Mouse (Mus musculus): ENCODE data around the gene Mrpl57. TPM values are rescaled to one million over a fixed set of nuclear protein-coding genes. Genes with fewer than 3 reads are reported as not detected.

Mrpl57 gene
- polyA plus RNA-seq (2014; fragmentation: Nextera tagmentation; extraction: Ambion mirVana), result 161 and 166 TPM in 2 replicates

DNA sequence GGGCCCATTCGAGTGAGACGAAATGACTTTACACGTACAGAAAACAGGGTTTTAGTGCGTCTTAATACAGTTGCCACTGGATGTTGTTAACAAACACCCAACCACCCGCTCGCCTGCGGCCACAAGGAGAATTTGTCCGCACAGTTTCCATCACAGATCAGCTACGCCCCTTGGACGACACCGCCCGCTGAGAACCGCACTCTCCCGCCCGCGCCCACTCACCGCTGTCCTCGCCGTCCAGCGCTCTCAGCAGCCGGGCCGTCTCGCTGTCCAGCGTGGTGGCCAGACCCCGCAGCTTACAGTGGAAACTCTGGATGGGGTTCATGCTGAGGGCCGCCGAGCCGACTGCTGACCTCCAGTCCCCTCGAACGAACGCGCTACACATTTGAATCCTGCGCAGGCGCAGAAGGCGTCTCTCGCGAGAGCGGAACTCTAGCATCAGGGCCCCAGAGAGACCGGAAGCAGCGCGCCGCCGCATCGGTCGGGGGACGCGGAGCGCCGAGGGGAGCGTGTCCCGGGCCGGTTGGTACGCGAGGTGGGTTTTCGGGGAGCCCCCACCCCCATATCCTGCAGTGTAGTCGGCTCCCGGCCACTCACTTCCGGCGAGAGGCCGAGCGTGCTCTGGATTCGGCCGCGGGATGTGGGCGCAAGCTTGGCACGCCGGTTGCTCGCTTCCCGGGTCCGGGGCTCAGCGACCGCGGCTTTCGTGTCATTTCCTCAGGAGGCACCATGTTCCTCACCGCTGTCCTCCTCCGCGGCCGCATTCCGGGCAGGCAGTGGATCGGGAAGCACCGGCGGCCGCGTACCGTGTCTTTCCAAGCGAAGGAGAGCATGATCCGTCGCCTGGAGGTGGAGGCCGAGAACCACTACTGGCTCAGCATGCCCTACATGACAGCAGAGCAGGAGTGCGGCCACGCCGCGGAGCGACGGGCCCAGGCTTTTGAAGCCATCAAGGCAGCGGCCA, at the start of gene Mrpl57, which contains the start of gene Ska3:
TSS of gene Mrpl57 (plus strand) at position 447 of the 964 bp plus-strand sequence.
TSS of gene Ska3 (minus strand) at position 398 of the 964 bp plus-strand sequence.
- under 1% methylated on average over 96 of the region's 96 CpGs for WGBS
- ATAC-seq (ENCODE audit: low FRiP score, low TSS enrichment), result peak; percentile 96
- 0 out of 2 replicates have a peak, but pooled peaks cover 8% of the 10 kb centered on the region for H3K4me1 ChIP-seq (ENCODE audit: control insufficient read depth, insufficient read depth, low read length)

GRCm38 (mm10) chr14:57787406-57787805, 38.6 kb upstream of the Mrpl57 start:
- H3K4me3 ChIP-seq (ENCODE audit: low read length), result no peak overlapping the region
- no peaks in the 10 kb centered on the region for H3K9me3 ChIP-seq (ENCODE audit: control insufficient read depth, low read length)
- no peak for ATAC-seq (ENCODE audit: low FRiP score, low TSS enrichment)
- 59% methylated on average over 4 of the region's 4 CpGs for WGBS
- no peaks in the 10 kb centered on the region for H3K36me3 ChIP-seq (ENCODE audit: control insufficient read depth, insufficient read depth, low read length)
- H3K4me2 ChIP-seq (replicated peaks; ENCODE audit: low read depth, low read length), result no peak overlapping the region
- H3K27me3 ChIP-seq (ENCODE audit: control insufficient read depth, insufficient read depth, low read length), result no peaks in the 10 kb centered on the region
- H3K27ac ChIP-seq (ENCODE audit: low read depth, low read length), result no peak overlapping the region
- H3K4me1 ChIP-seq (ENCODE audit: control insufficient read depth, insufficient read depth, low read length), result no peaks in the 10 kb centered on the region
- H3K9ac ChIP-seq (ENCODE audit: low read depth, low read length), result no peak overlapping the region

More for the DNA sequence above, at the start of gene Mrpl57, which contains the start of gene Ska3:
- H3K9ac ChIP-seq (ENCODE audit: low read depth, low read length), result peak within 1 kb of the TSS; percentile 90
- H3K4me3 ChIP-seq (ENCODE audit: low read length), result peak within 1 kb of the TSS; percentile 90
- H3K4me2 ChIP-seq (replicated peaks; ENCODE audit: low read depth, low read length), result peak within 1 kb of the TSS; percentile 79
- peaks cover 27% of the 10 kb centered on the region for H3K36me3 ChIP-seq (ENCODE audit: control insufficient read depth, insufficient read depth, low read length)
- H3K27me3 ChIP-seq (ENCODE audit: control insufficient read depth, insufficient read depth, low read length), result no peaks in the 10 kb centered on the region
- no peaks in the 10 kb centered on the region for H3K9me3 ChIP-seq (ENCODE audit: control insufficient read depth, low read length)
- H3K27ac ChIP-seq (ENCODE audit: low read depth, low read length), result peak within 1 kb of the TSS; percentile 95

GRCm38 (mm10) chr14:57789311-57789710, 36.7 kb upstream of the Mrpl57 start:
- H3K9ac ChIP-seq (ENCODE audit: low read depth, low read length), result no peak overlapping the region

GRCm38 (mm10) chr14:57789759-57790158, 36.3 kb upstream of the Mrpl57 start:
- Histone ChIP-seq H3K9ac (ENCODE audit: low read depth, low read length) (no peak overlapping the region), H3K9me3 (ENCODE audit: control insufficient read depth, low read length) (no peaks in the 10 kb centered on the region), H3K36me3 (ENCODE audit: control insufficient read depth, insufficient read depth, low read length) (no peaks in the 10 kb centered on the region), H3K4me1 (ENCODE audit: control insufficient read depth, insufficient read depth, low read length) (no peaks in the 10 kb centered on the region), H3K4me3 (ENCODE audit: low read length) (no peak overlapping the region), H3K27me3 (ENCODE audit: control insufficient read depth, insufficient read depth, low read length) (no peaks in the 10 kb centered on the region), H3K27ac (ENCODE audit: low read depth, low read length) (no peak overlapping the region), H3K4me2 (replicated peaks; ENCODE audit: low read depth, low read length) (no peak overlapping the region)
- ATAC-seq (ENCODE audit: low FRiP score, low TSS enrichment), result no peak
- 87% methylated on average over 9 of the region's 9 CpGs for WGBS

More at GRCm38 (mm10) chr14:57789311-57789710, 36.7 kb upstream of the Mrpl57 start:
- no peak overlapping the region for H3K27ac ChIP-seq (ENCODE audit: low read depth, low read length)
- WGBS, result 65% methylated on average over 2 of the region's 2 CpGs
- H3K9me3 ChIP-seq (ENCODE audit: control insufficient read depth, low read length), result no peaks in the 10 kb centered on the region
- no peaks in the 10 kb centered on the region for H3K27me3 ChIP-seq (ENCODE audit: control insufficient read depth, insufficient read depth, low read length)
- H3K4me2 ChIP-seq (replicated peaks; ENCODE audit: low read depth, low read length), result no peak overlapping the region
- no peaks in the 10 kb centered on the region for H3K36me3 ChIP-seq (ENCODE audit: control insufficient read depth, insufficient read depth, low read length)
- H3K4me3 ChIP-seq (ENCODE audit: low read length), result no peak overlapping the region
- ATAC-seq (ENCODE audit: low FRiP score, low TSS enrichment), result no peak
- no peaks in the 10 kb centered on the region for H3K4me1 ChIP-seq (ENCODE audit: control insufficient read depth, insufficient read depth, low read length)

GRCm38 (mm10) chr14:57791171-57791570, 34.9 kb upstream of the Mrpl57 start:
- Histone ChIP-seq H3K4me3 (ENCODE audit: low read length) (no peak overlapping the region), H3K36me3 (ENCODE audit: control insufficient read depth, insufficient read depth, low read length) (no peaks in the 10 kb centered on the region), H3K9me3 (ENCODE audit: control insufficient read depth, low read length) (no peaks in the 10 kb centered on the region), H3K27ac (ENCODE audit: low read depth, low read length) (no peak overlapping the region), H3K9ac (ENCODE audit: low read depth, low read length) (no peak overlapping the region), H3K27me3 (ENCODE audit: control insufficient read depth, insufficient read depth, low read length) (no peaks in the 10 kb centered on the region), H3K4me2 (replicated peaks; ENCODE audit: low read depth, low read length) (no peak overlapping the region), H3K4me1 (ENCODE audit: control insufficient read depth, insufficient read depth, low read length) (no peaks in the 10 kb centered on the region)
- ATAC-seq (ENCODE audit: low FRiP score, low TSS enrichment), result no peak
- WGBS, result 82% methylated on average over 4 of the region's 4 CpGs

GRCm38 (mm10) chr14:57797551-57797950, 28.5 kb upstream of the Mrpl57 start:
- H3K4me2 ChIP-seq (replicated peaks; ENCODE audit: low read depth, low read length), result peak overlapping the region; percentile 60
- no peaks in the 10 kb centered on the region for H3K9me3 ChIP-seq (ENCODE audit: control insufficient read depth, low read length)
- H3K4me3 ChIP-seq (ENCODE audit: low read length), result peak overlapping the region; percentile 83
- peaks cover 17% of the 10 kb centered on the region for H3K36me3 ChIP-seq (ENCODE audit: control insufficient read depth, insufficient read depth, low read length)
- H3K27me3 ChIP-seq (ENCODE audit: control insufficient read depth, insufficient read depth, low read length), result no peaks in the 10 kb centered on the region
- no peak overlapping the region for H3K27ac ChIP-seq (ENCODE audit: low read depth, low read length)
- H3K4me1 ChIP-seq (ENCODE audit: control insufficient read depth, insufficient read depth, low read length), result peaks cover 11% of the 10 kb centered on the region; the same call in 1 of the 2 replicates
- H3K9ac ChIP-seq (ENCODE audit: low read depth, low read length), result peak overlapping the region; percentile 87
- whole genome bisulfite sequencing, result 13% methylated on average over 7 of the region's 7 CpGs
- peak; percentile 72 for ATAC-seq (ENCODE audit: low FRiP score, low TSS enrichment)

GRCm38 (mm10) chr14:57797991-57798931, 27.8 kb upstream of the Mrpl57 start, which contains the start of gene Sap18:
Gene Sap18, plus strand, starts transcription at chr14:57798180.
- Histone ChIP-seq H3K9ac (ENCODE audit: low read depth, low read length) (peak within 1 kb of the TSS; percentile 87), H3K4me2 (replicated peaks; ENCODE audit: low read depth, low read length) (peak within 1 kb of the TSS; percentile 78), H3K36me3 (ENCODE audit: control insufficient read depth, insufficient read depth, low read length) (peaks cover 24% of the 10 kb centered on the region), H3K4me3 (ENCODE audit: low read length) (peak within 1 kb of the TSS; percentile 83), H3K27ac (ENCODE audit: low read depth, low read length) (peak within 1 kb of the TSS; percentile 51; the same call in 1 of the 2 replicates), H3K27me3 (ENCODE audit: control insufficient read depth, insufficient read depth, low read length) (no peaks in the 10 kb centered on the region), H3K4me1 (ENCODE audit: control insufficient read depth, insufficient read depth, low read length) (peaks cover 11% of the 10 kb centered on the region; the same call in 1 of the 2 replicates), H3K9me3 (ENCODE audit: control insufficient read depth, low read length) (no peaks in the 10 kb centered on the region)
- ATAC-seq (ENCODE audit: low FRiP score, low TSS enrichment), result peak; percentile 97
- under 1% methylated on average over 92 of the region's 99 CpGs for WGBS

GRCm38 (mm10) chr14:57803731-57804130, 22.3 kb upstream of the Mrpl57 start:
- WGBS, result 82% methylated on average over 4 of the region's 4 CpGs
- no peaks in the 10 kb centered on the region for H3K27me3 ChIP-seq (ENCODE audit: control insufficient read depth, insufficient read depth, low read length)
- no peak overlapping the region for H3K4me3 ChIP-seq (ENCODE audit: low read length)
- H3K27ac ChIP-seq (ENCODE audit: low read depth, low read length), result no peak overlapping the region
- H3K4me1 ChIP-seq (ENCODE audit: control insufficient read depth, insufficient read depth, low read length), result peaks cover 11% of the 10 kb centered on the region; the same call in 1 of the 2 replicates
- H3K9me3 ChIP-seq (ENCODE audit: control insufficient read depth, low read length), result no peaks in the 10 kb centered on the region
- ATAC-seq (ENCODE audit: low FRiP score, low TSS enrichment), result no peak
- no peak overlapping the region for H3K9ac ChIP-seq (ENCODE audit: low read depth, low read length)
- H3K4me2 ChIP-seq (replicated peaks; ENCODE audit: low read depth, low read length), result no peak overlapping the region
- H3K36me3 ChIP-seq (ENCODE audit: control insufficient read depth, insufficient read depth, low read length), result peaks cover 75% of the 10 kb centered on the region
